Mouse (Mus musculus): Measurements from ENCODE around the gene Spindoc. TPM values are rescaled to one million over a fixed set of nuclear protein-coding genes. Genes with fewer than 3 reads are reported as not detected.

Spindoc gene
- polyA plus RNA-seq, 1 experiment from 2014 or later: 2.2 TPM

GRCm38 (mm10) chr19:7340780-7341475 is 41.9 kb downstream of the Spindoc start:
- H3K4me1 ChIP-seq (ENCODE audit: insufficient read depth): peaks cover 36% of the 10 kb centered on the region
- TF ChIP-seq EP300 (IDR thresholded peaks at IDR 0.05; ENCODE audit: low read depth) (no peak), CTCF (IDR thresholded peaks at IDR 0.05; ENCODE audit: low read depth) (no peak)
- H3K36me3 ChIP-seq (replicated peaks; ENCODE audit: insufficient read depth, low read length): peaks cover under 1% of the 10 kb centered on the region; the same call in 1 of the 2 replicates
- peak overlapping the region; percentile 98 for H3K4me2 ChIP-seq (ENCODE audit: low read depth, low read length)
- peak overlapping the region; percentile 93 for H3K9ac ChIP-seq (replicated peaks)
- H3K27me3 ChIP-seq (ENCODE audit: insufficient read depth, low read length): no peaks in the 10 kb centered on the region
- no peaks in the 10 kb centered on the region for H3K9me3 ChIP-seq (ENCODE audit: low read length)
- WGBS (ENCODE audit: insufficient replicate concordance): under 1% methylated on average over 27 of the region's 46 CpGs
- H3K4me3 ChIP-seq (ENCODE audit: low read depth, low read length): peak overlapping the region; percentile 75
- peak overlapping the region; percentile 88 for H3K27ac ChIP-seq (ENCODE audit: low read depth)
- ATAC-seq (peak; percentile 66), DNase-seq (no peak)

- H3K9me3 ChIP-seq (ENCODE audit: low read length): no peaks in the 10 kb centered on the region
- TF ChIP-seq EP300 (IDR thresholded peaks at IDR 0.05; ENCODE audit: low read depth): no peak
- TF ChIP-seq CTCF (IDR thresholded peaks at IDR 0.05; ENCODE audit: low read depth): no peak
- H3K4me1 ChIP-seq (ENCODE audit: insufficient read depth): peaks cover 36% of the 10 kb centered on the region
- H3K9ac ChIP-seq (replicated peaks): peak overlapping the region; percentile 93
- H3K36me3 ChIP-seq (replicated peaks; ENCODE audit: insufficient read depth, low read length): peaks cover 6% of the 10 kb centered on the region; the same call in 1 of the 2 replicates
- peak overlapping the region; percentile 88; the same call in 1 of the 2 replicates for H3K27ac ChIP-seq (ENCODE audit: low read depth)
- ATAC-seq (no peak), DNase-seq (peak; percentile 26)
- WGBS (ENCODE audit: insufficient replicate concordance): 1% methylated on average over 15 of the region's 15 CpGs
- peak overlapping the region; percentile 98 for H3K4me2 ChIP-seq (ENCODE audit: low read depth, low read length)
- peak overlapping the region; percentile 75 for H3K4me3 ChIP-seq (ENCODE audit: low read depth, low read length)
- no peaks in the 10 kb centered on the region for H3K27me3 ChIP-seq (ENCODE audit: insufficient read depth, low read length)
These were observed 42.4 kb downstream of the Spindoc start for GRCm38 (mm10) chr19:7340371-7340779.

- no peak for DNase-seq
- 35% methylated on average over 4 of the region's 4 CpGs for WGBS (ENCODE audit: insufficient replicate concordance)
- H3K4me3 ChIP-seq (ENCODE audit: low read depth, low read length): peak overlapping the region; percentile 75
- no peak for ATAC-seq
- TF ChIP-seq CTCF (IDR thresholded peaks at IDR 0.05; ENCODE audit: low read depth): no peak
- TF ChIP-seq EP300 (IDR thresholded peaks at IDR 0.05; ENCODE audit: low read depth): no peak
- peak overlapping the region; percentile 98 for H3K4me2 ChIP-seq (ENCODE audit: low read depth, low read length)
- H3K27me3 ChIP-seq (ENCODE audit: insufficient read depth, low read length): no peaks in the 10 kb centered on the region
- H3K9ac ChIP-seq (replicated peaks): peak overlapping the region; percentile 93
- peaks cover 6% of the 10 kb centered on the region; the same call in 1 of the 2 replicates for H3K36me3 ChIP-seq (replicated peaks; ENCODE audit: insufficient read depth, low read length)
- peak overlapping the region; percentile 88; the same call in 1 of the 2 replicates for H3K27ac ChIP-seq (ENCODE audit: low read depth)
- H3K9me3 ChIP-seq (ENCODE audit: low read length): no peaks in the 10 kb centered on the region
- peaks cover 36% of the 10 kb centered on the region for H3K4me1 ChIP-seq (ENCODE audit: insufficient read depth)
These were observed 42.9 kb downstream of the Spindoc start for GRCm38 (mm10) chr19:7339867-7340266.

DNA sequence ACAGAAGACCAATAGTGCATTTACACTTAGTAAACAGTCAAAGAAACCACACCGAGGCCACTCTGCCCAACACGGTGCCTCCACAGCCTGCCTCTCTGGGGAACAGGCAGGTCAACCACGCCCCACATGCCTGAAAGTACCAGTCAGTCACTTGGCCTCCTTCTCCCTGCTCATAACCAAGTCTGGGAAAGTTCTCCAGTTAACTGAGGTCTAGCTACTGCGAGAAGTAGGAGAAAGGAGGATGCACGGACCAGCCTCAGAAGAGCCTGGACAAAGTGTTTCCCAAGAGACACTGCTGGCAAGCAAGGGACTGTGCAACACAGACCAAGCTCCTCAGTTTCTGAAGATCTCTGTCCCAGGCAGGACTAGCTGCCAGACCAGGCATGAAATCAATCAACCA is 43.8 kb downstream of the Spindoc start:
- peak overlapping the region; percentile 98 for H3K4me2 ChIP-seq (ENCODE audit: low read depth, low read length)
- DNase-seq (no peak), ATAC-seq (no peak)
- peaks cover 6% of the 10 kb centered on the region; the same call in 1 of the 2 replicates for H3K36me3 ChIP-seq (replicated peaks; ENCODE audit: insufficient read depth, low read length)
- 42% methylated on average over 5 of the region's 5 CpGs for WGBS (ENCODE audit: insufficient replicate concordance)
- no peaks in the 10 kb centered on the region for H3K9me3 ChIP-seq (ENCODE audit: low read length)
- peak overlapping the region; percentile 93 for H3K9ac ChIP-seq (replicated peaks)
- peak overlapping the region; percentile 75; the same call in 1 of the 2 replicates for H3K4me3 ChIP-seq (ENCODE audit: low read depth, low read length)
- no peak for TF ChIP-seq EP300 (IDR thresholded peaks at IDR 0.05; ENCODE audit: low read depth)
- TF ChIP-seq CTCF (IDR thresholded peaks at IDR 0.05; ENCODE audit: low read depth): no peak
- H3K27ac ChIP-seq (ENCODE audit: low read depth): no peak overlapping the region
- no peaks in the 10 kb centered on the region for H3K27me3 ChIP-seq (ENCODE audit: insufficient read depth, low read length)
- H3K4me1 ChIP-seq (ENCODE audit: insufficient read depth): peaks cover 36% of the 10 kb centered on the region

DNA sequence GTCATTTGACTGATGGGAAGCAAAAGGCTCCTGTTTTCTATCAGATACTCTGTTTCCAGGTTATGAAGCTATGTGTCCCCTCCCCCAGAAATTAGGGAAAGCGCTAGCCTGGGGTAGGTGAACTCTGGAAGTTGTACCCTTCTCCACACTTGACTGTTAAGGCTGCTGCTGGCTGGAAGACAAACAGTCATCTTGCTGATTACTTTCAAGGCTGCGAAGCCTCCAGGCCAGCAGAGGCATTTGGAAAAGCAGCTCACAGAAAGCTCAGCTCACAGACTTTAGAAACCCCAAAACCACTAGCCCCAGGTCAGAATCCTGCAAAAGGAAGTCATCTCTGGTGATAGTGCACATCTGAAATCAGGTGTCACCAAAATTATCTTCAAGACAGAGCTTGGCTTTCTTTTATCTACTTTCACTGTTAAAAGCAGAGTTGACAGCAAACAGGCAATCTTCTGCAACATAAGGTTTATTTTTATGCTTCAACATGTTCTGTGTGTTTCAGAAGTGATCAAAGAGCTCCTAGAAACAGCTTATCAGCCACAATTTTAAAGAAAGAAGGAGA is 44.9 kb downstream of the Spindoc start:
- no peak for DNase-seq
- Histone ChIP-seq H3K9me3 (ENCODE audit: low read length) (no peaks in the 10 kb centered on the region), H3K4me2 (ENCODE audit: low read depth, low read length) (no peak overlapping the region), H3K4me3 (ENCODE audit: low read depth, low read length) (no peak overlapping the region), H3K27ac (ENCODE audit: low read depth) (no peak overlapping the region), H3K4me1 (ENCODE audit: insufficient read depth) (peaks cover 36% of the 10 kb centered on the region), H3K27me3 (ENCODE audit: insufficient read depth, low read length) (no peaks in the 10 kb centered on the region), H3K36me3 (replicated peaks; ENCODE audit: insufficient read depth, low read length) (peaks cover 6% of the 10 kb centered on the region; the same call in 1 of the 2 replicates), H3K9ac (replicated peaks) (no peak overlapping the region)
- ATAC-seq: no peak
- no peak for TF ChIP-seq EP300 (IDR thresholded peaks at IDR 0.05; ENCODE audit: low read depth)
- WGBS (ENCODE audit: insufficient replicate concordance): 67% methylated on average over 2 of the region's 2 CpGs

GRCm38 (mm10) chr19:7335656-7336055 is 47.1 kb downstream of the Spindoc start:
- TF ChIP-seq EP300 (IDR thresholded peaks at IDR 0.05; ENCODE audit: low read depth) (no peak), CTCF (IDR thresholded peaks at IDR 0.05; ENCODE audit: low read depth) (no peak)
- ATAC-seq: no peak

More at GRCm38 (mm10) chr19:7335656-7336055, 47.1 kb downstream of the Spindoc start:
- Histone ChIP-seq H3K9me3 (ENCODE audit: low read length) (no peaks in the 10 kb centered on the region), H3K9ac (replicated peaks) (no peak overlapping the region), H3K27me3 (ENCODE audit: insufficient read depth, low read length) (no peaks in the 10 kb centered on the region), H3K4me2 (ENCODE audit: low read depth, low read length) (no peak overlapping the region), H3K27ac (ENCODE audit: low read depth) (no peak overlapping the region), H3K4me1 (ENCODE audit: insufficient read depth) (peaks cover 36% of the 10 kb centered on the region), H3K36me3 (replicated peaks; ENCODE audit: insufficient read depth, low read length) (peaks cover 8% of the 10 kb centered on the region; the same call in 1 of the 2 replicates), H3K4me3 (ENCODE audit: low read depth, low read length) (no peak overlapping the region)
- 79% methylated on average over 4 of the region's 4 CpGs for WGBS (ENCODE audit: insufficient replicate concordance)
- no peak for DNase-seq
